Mouse (Mus musculus) central nervous system, embryonic 11.5 days (tissue): ENCODE results near the gene Llgl1. TPM values are rescaled to one million over a fixed set of nuclear protein-coding genes. Genes with fewer than 3 reads are reported as not detected.

ENCODE experiments used
- polyA plus RNA-seq: library from polyadenylated mRNA; depleted of rRNA; stranded (reverse); fragments of >200 nt; gene quantifications from 2 replicates; pipeline ENCODE4 v1.2.3, GENCODE M21; 2012; rRNA removed

Llgl1 gene
- polyA plus RNA-seq, result 107 and 133 TPM in 2 replicates

DNA sequence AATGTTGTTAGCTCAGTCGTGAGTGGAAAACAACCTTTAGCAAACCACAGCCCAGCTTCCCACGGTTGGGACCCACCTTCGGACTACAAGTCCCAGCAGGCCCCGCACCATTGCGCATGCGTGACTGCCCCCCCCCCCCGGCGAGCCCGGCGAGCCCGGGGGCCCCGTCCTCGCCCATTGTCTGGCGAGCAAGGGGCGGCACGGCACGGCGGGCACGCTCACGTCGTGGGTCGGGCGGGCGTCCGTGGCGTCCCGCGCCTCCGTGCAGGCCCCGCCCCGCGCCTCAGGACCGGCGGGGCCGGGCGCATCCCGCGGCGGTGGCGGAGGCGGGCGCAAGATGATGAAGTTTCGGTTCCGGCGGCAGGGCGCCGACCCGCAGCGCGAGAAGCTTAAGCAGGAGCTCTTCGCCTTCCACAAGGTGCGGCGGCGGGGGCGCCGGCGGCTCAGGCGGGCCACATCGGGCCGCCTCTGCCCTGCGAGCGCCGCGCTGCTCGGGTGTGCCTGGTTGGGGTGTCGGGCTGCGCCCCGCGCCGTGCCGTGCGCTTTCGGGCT, at the start of gene Llgl1:
TSS of gene Llgl1 (plus strand) at position 200 of the 552 bp plus-strand sequence.

DNA sequence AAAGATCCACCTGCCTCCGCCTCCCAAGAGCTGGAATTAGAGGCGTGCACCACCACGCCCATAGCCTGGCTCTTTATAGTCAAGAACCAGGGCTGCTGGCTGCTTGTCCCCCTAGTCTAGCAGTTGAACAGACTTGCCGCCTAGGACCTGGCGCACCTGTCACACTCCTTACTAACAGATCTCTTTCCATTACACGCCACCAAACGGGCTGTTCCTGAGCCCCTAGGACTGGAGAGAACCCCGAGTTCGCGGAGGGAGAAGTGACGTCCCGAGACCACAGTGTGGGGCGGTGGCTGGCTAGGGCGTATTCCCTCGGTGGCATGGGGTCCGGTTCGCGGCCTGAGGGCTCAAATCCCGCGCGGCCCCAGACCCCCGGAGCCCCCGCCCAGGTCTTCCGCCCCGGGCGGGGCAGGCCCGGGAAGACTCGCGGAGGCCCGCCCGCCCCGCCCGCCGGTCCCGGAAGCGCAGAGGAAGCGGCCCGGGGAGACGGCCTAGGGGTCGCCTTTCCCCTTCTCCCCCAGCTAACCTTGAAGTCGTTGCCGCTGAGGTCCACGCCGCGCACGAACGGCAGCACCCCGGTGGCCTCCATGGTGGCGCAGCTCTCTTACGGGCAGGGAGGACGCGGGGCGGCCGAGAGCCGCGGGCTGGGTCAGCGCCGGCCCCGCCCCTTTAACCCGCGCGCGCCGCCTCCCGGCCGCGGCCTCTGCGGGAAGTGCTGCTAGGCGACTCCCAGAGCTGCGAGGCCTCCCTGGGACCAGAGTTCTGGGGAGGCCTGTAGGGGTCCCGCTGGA, 27.3 kb downstream of the Llgl1 start, which contains the start of gene Flii:
TSS of gene Flii (minus strand) at position 663 of the 791 bp plus-strand sequence.

DNA sequence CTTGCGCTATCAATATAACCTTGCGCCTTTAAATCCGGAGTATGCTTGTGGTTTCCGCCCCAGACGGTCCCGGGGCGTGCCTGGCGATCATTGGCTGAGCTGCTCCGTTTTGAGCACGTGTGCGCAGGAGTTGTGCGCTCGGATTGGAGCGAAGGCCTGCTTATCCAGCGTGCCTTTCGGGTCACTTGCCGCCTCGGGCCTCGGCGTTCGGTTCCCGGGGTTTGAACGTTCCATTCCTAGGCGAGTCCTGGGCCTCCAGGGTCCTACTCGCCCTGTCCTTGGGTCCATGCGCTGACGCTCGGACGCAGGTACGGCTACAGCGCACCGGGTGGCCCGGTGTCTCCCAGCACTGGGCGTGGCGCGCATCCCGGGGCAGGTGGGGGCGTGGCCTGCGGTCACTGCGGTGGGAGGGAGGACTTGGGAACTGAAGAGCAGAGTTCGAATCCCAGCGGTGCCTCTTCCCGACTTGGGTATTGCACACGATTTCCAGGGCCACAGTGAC, 28.8 kb downstream of the Llgl1 start, which contains the start of gene Mief2:
TSS of gene Mief2 (plus strand) at position 139 of the 502 bp plus-strand sequence.

Other genes starting within 250 kb of the Llgl1 start
- 54.1 and 90.9 TPM in 2 replicates for gene Drg2, start 245.1 kb upstream of the Llgl1 start, polyA plus RNA-seq
- gene Myo15, start 230.4 kb upstream of the Llgl1 start, polyA plus RNA-seq, result 0.20 and 0.43 TPM in 2 replicates
- gene Alkbh5, start 163.3 kb upstream of the Llgl1 start, polyA plus RNA-seq, result 16.2 and 19.4 TPM in 2 replicates
- gene Flii, start 27.5 kb downstream of the Llgl1 start, polyA plus RNA-seq, result 101 and 103 TPM in 2 replicates
- 15.7 and 17.4 TPM in 2 replicates for gene Mief2, start 28.7 kb downstream of the Llgl1 start, polyA plus RNA-seq
- gene Top3a, start 77.6 kb downstream of the Llgl1 start, polyA plus RNA-seq, result 15.9 and 17.1 TPM in 2 replicates
- gene Smcr8, start 77.8 kb downstream of the Llgl1 start, polyA plus RNA-seq, result 8.9 and 11.0 TPM in 2 replicates
- 36.1 and 36.3 TPM in 2 replicates for gene Shmt1, start 112.0 kb downstream of the Llgl1 start, polyA plus RNA-seq
- gene Dhrs7b, start 130.9 kb downstream of the Llgl1 start, polyA plus RNA-seq, result 10.2 and 16.1 TPM in 2 replicates
- gene Tmem11, start 179.5 kb downstream of the Llgl1 start, polyA plus RNA-seq, result 58.6 and 66.9 TPM in 2 replicates
- gene Natd1, start 215.0 kb downstream of the Llgl1 start, polyA plus RNA-seq, result 14.0 and 27.5 TPM in 2 replicates
- 16.7 and 23.8 TPM in 2 replicates for gene Map2k3, start 232.3 kb downstream of the Llgl1 start, polyA plus RNA-seq